Mouse (Mus musculus): ENCODE data around the gene Zbtb17.

The Zbtb17 gene

GRCm38 (mm10) chr4:141426796-141427745 is 17.4 kb upstream of the Zbtb17 start:
- DNase-seq (ENCODE audit: low spot score), result no peak

GRCm38 (mm10) chr4:141427921-141428320 is 16.5 kb upstream of the Zbtb17 start:
- no peak for DNase-seq (ENCODE audit: low spot score)

GRCm38 (mm10) chr4:141429381-141429780 is 15.1 kb upstream of the Zbtb17 start:
- no peak for DNase-seq (ENCODE audit: low spot score)

GRCm38 (mm10) chr4:141429847-141430246 is 14.6 kb upstream of the Zbtb17 start:
- no peak for DNase-seq (ENCODE audit: low spot score)

GRCm38 (mm10) chr4:141430997-141431396 is 13.5 kb upstream of the Zbtb17 start:
- DNase-seq (ENCODE audit: low spot score), result peak; percentile 51

GRCm38 (mm10) chr4:141432666-141433065 is 11.8 kb upstream of the Zbtb17 start:
- no peak for DNase-seq (ENCODE audit: low spot score)

- DNase-seq (ENCODE audit: low spot score), result no peak
Measured at GRCm38 (mm10) chr4:141433191-141433590, 11.3 kb upstream of the Zbtb17 start.

GRCm38 (mm10) chr4:141435974-141436373 is 8.5 kb upstream of the Zbtb17 start, which contains the start of gene Srarp:
Gene Srarp (minus strand): TSS chr4:141436105.
- no peak for DNase-seq (ENCODE audit: low spot score)

- no peak for DNase-seq (ENCODE audit: low spot score)
Measured at GRCm38 (mm10) chr4:141439083-141439803, 5.2 kb upstream of the Zbtb17 start.

- DNase-seq (ENCODE audit: low spot score), result no peak
Measured at GRCm38 (mm10) chr4:141440877-141441276, 3.6 kb upstream of the Zbtb17 start.

- DNase-seq (ENCODE audit: low spot score), result no peak
Measured at GRCm38 (mm10) chr4:141443641-141444429, 619 bp upstream of the Zbtb17 start.

- DNase-seq (ENCODE audit: low spot score), result no peak
Measured at GRCm38 (mm10) chr4:141445328-141445720, 870 bp downstream of the Zbtb17 start.

- no peak for DNase-seq (ENCODE audit: low spot score)
Measured at GRCm38 (mm10) chr4:141446211-141446610, 1.8 kb downstream of the Zbtb17 start.

GRCm38 (mm10) chr4:141451251-141451650 is 6.8 kb downstream of the Zbtb17 start:
- no peak for DNase-seq (ENCODE audit: low spot score)

- no peak for DNase-seq (ENCODE audit: low spot score)
Measured at GRCm38 (mm10) chr4:141451916-141452450, 7.5 kb downstream of the Zbtb17 start.

GRCm38 (mm10) chr4:141454581-141455350 is 10.3 kb downstream of the Zbtb17 start:
- DNase-seq (ENCODE audit: low spot score), result no peak

- DNase-seq (ENCODE audit: low spot score), result no peak
Measured at GRCm38 (mm10) chr4:141455526-141455925, 11.1 kb downstream of the Zbtb17 start.

GRCm38 (mm10) chr4:141456193-141456938 is 11.9 kb downstream of the Zbtb17 start:
- DNase-seq (ENCODE audit: low spot score), result no peak

GRCm38 (mm10) chr4:141458236-141458635 is 13.8 kb downstream of the Zbtb17 start:
- no peak for DNase-seq (ENCODE audit: low spot score)

GRCm38 (mm10) chr4:141458888-141459287 is 14.4 kb downstream of the Zbtb17 start:
- no peak for DNase-seq (ENCODE audit: low spot score)

Measured in c-Kit-positive CD71-positive TER-119-positive erythroid progenitor cells, embryonic 14.5 days (primary cell).